Mouse (Mus musculus) hindbrain, embryonic 15.5 days (tissue): ENCODE measurements around the gene Yy1. TPM values are rescaled to one million over a fixed set of nuclear protein-coding genes. Genes with fewer than 3 reads are reported as not detected.
A peak's percentile ranks its signal among the peaks of the same experiment; 100 is the strongest.

Experiments used
- ATAC-seq: fragments of 200-750 bp; cut with Nextera tagmentation; 2 replicates; pipeline ENCODE4 v1.8.0; 2017; ENCODE audit warnings: low read depth, moderate number of reproducible peaks, moderate TSS enrichment; ENCODE audit not compliant: low FRiP score
- H3K27ac ChIP-seq: fragments of 300-500 bp; sonication (generic); replicated peaks from 2 replicates; pipeline ENCODE4 v1.5.1; 2015; ENCODE audit warnings: mild to moderate bottlenecking, inconsistent platforms
- H3K27me3 ChIP-seq: fragments of 300-500 bp; sonication (generic); 2 replicates; pipeline ENCODE4 v1.6.1; 2015; ENCODE audit warnings: control low read depth, inconsistent platforms
- H3K36me3 ChIP-seq: fragments of 300-500 bp; sonication (generic); 2 replicates; pipeline ENCODE4 v1.6.1; 2015; ENCODE audit warnings: control low read depth, inconsistent platforms
- H3K4me1 ChIP-seq: fragments of 300-500 bp; sonication (generic); replicated peaks from 2 replicates; pipeline ENCODE4 v1.6.1; 2015; ENCODE audit warnings: control low read depth, inconsistent platforms
- H3K4me2 ChIP-seq: fragments of 300-500 bp; sonication (generic); 2 replicates; pipeline ENCODE4 v1.6.1; 2015; ENCODE audit warnings: moderate library complexity, mild to moderate bottlenecking, inconsistent platforms
- H3K4me3 ChIP-seq: fragments of 300-500 bp; sonication (generic); 2 replicates; pipeline ENCODE4 v1.5.1; 2015; ENCODE audit warnings: mild to moderate bottlenecking, inconsistent platforms
- H3K9ac ChIP-seq: fragments of 300-500 bp; sonication (generic); 2 replicates; pipeline ENCODE4 v1.6.1; 2015; ENCODE audit warnings: inconsistent platforms
- H3K9me3 ChIP-seq: fragments of 300-500 bp; sonication (generic); 2 replicates; pipeline ENCODE4 v1.6.1; 2016; ENCODE audit warnings: control low read depth, inconsistent platforms
- WGBS: fragments of 180-500 bp; shearing (Covaris S2); methylation state at CpG from one replicate; pipeline ENCODE4 v1.1.7; 2015; 5-methylcytosine and 5-hydroxymethylcytosine counted together
- microRNA counts: library from miRNA; unstranded; fragments of <30 nt; microRNA quantifications from one replicate; lab custom pipeline; 2016
- microRNA-seq: library from miRNA; unstranded; fragments of <30 nt; microRNA quantifications from one replicate; pipeline ENCODE4, GENCODE M21; 2016
- polyA plus RNA-seq: library from polyadenylated mRNA; unstranded; fragments of >200 nt; fragmentation: Nextera tagmentation; extraction: Ambion mirVana; gene quantifications from 2 replicates; pipeline ENCODE4 v1.2.1, GENCODE M21; 2015

Yy1 gene
- polyA plus RNA-seq, 1 experiment from 2014 or later: 15.1 TPM

GRCm38 (mm10) chr12:108850129-108850528, 57.4 kb downstream of the Yy1 start:
- Histone ChIP-seq H3K9me3 (no peaks in the 10 kb centered on the region), H3K36me3 (no peaks in the 10 kb centered on the region), H3K4me1 (peaks cover 9% of the 10 kb centered on the region), H3K27ac (no peak overlapping the region), H3K4me3 (no peak overlapping the region), H3K4me2 (no peak overlapping the region), H3K9ac (no peak overlapping the region), H3K27me3 (no peaks in the 10 kb centered on the region)
- ATAC-seq: no peak
- 58% methylated on average over 8 of the region's 8 CpGs for WGBS

- WGBS: 84% methylated on average over 8 of the region's 8 CpGs
- peaks cover 9% of the 10 kb centered on the region for H3K4me1 ChIP-seq
- no peaks in the 10 kb centered on the region for H3K36me3 ChIP-seq
- no peak overlapping the region for H3K4me3 ChIP-seq
- H3K9me3 ChIP-seq: no peaks in the 10 kb centered on the region
- no peak for ATAC-seq
- no peak overlapping the region for H3K4me2 ChIP-seq
- no peak overlapping the region for H3K9ac ChIP-seq
- no peak overlapping the region for H3K27ac ChIP-seq
- no peaks in the 10 kb centered on the region for H3K27me3 ChIP-seq
These were observed 58.1 kb downstream of the Yy1 start for GRCm38 (mm10) chr12:108850886-108851285.

GRCm38 (mm10) chr12:108852822-108853221, 60.0 kb downstream of the Yy1 start:
- H3K36me3 ChIP-seq: no peaks in the 10 kb centered on the region
- peaks cover 9% of the 10 kb centered on the region for H3K4me1 ChIP-seq
- no peaks in the 10 kb centered on the region for H3K9me3 ChIP-seq
- 93% methylated on average over 8 of the region's 8 CpGs for WGBS
- ATAC-seq: no peak
- no peaks in the 10 kb centered on the region for H3K27me3 ChIP-seq
- no peak overlapping the region for H3K4me3 ChIP-seq
- H3K27ac ChIP-seq: no peak overlapping the region
- H3K9ac ChIP-seq: no peak overlapping the region
- H3K4me2 ChIP-seq: no peak overlapping the region

GRCm38 (mm10) chr12:108855081-108855480, 62.3 kb downstream of the Yy1 start:
- peaks cover 4% of the 10 kb centered on the region; the same call in 1 of the 2 replicates for H3K36me3 ChIP-seq
- no peak for ATAC-seq
- no peaks in the 10 kb centered on the region for H3K27me3 ChIP-seq
- 93% methylated on average over 10 of the region's 10 CpGs for WGBS
- H3K9ac ChIP-seq: no peak overlapping the region
- H3K4me2 ChIP-seq: no peak overlapping the region
- peaks cover 8% of the 10 kb centered on the region for H3K4me1 ChIP-seq
- H3K9me3 ChIP-seq: no peaks in the 10 kb centered on the region
- H3K4me3 ChIP-seq: no peak overlapping the region
- H3K27ac ChIP-seq: no peak overlapping the region

- Histone ChIP-seq H3K4me2 (no peak overlapping the region), H3K27ac (no peak overlapping the region), H3K9ac (no peak overlapping the region), H3K4me1 (no peaks in the 10 kb centered on the region), H3K27me3 (no peaks in the 10 kb centered on the region), H3K9me3 (no peaks in the 10 kb centered on the region), H3K36me3 (peaks cover 5% of the 10 kb centered on the region; the same call in 1 of the 2 replicates), H3K4me3 (no peak overlapping the region)
- WGBS: 78% methylated on average over 8 of the region's 8 CpGs
- no peak for ATAC-seq
These were observed 63.4 kb downstream of the Yy1 start for GRCm38 (mm10) chr12:108856186-108856585.

GRCm38 (mm10) chr12:108857109-108857508, 64.3 kb downstream of the Yy1 start:
- 90% methylated on average over 7 of the region's 7 CpGs for WGBS
- no peak overlapping the region for H3K4me3 ChIP-seq
- H3K27ac ChIP-seq: no peak overlapping the region
- ATAC-seq: no peak
- H3K36me3 ChIP-seq: peaks cover 11% of the 10 kb centered on the region
- no peaks in the 10 kb centered on the region for H3K4me1 ChIP-seq
- no peaks in the 10 kb centered on the region for H3K27me3 ChIP-seq
- no peak overlapping the region for H3K4me2 ChIP-seq
- no peak overlapping the region for H3K9ac ChIP-seq
- no peaks in the 10 kb centered on the region for H3K9me3 ChIP-seq

GRCm38 (mm10) chr12:108857589-108858184, 64.9 kb downstream of the Yy1 start:
- WGBS: 84% methylated on average over 7 of the region's 7 CpGs
- H3K9me3 ChIP-seq: no peaks in the 10 kb centered on the region
- no peak overlapping the region for H3K4me3 ChIP-seq
- H3K9ac ChIP-seq: no peak overlapping the region
- H3K36me3 ChIP-seq: peaks cover 16% of the 10 kb centered on the region
- no peaks in the 10 kb centered on the region for H3K27me3 ChIP-seq
- no peak overlapping the region for H3K27ac ChIP-seq
- no peak for ATAC-seq
- H3K4me1 ChIP-seq: no peaks in the 10 kb centered on the region
- H3K4me2 ChIP-seq: no peak overlapping the region

GRCm38 (mm10) chr12:108858486-108858885, 65.7 kb downstream of the Yy1 start:
- H3K4me1 ChIP-seq: no peaks in the 10 kb centered on the region
- no peaks in the 10 kb centered on the region for H3K27me3 ChIP-seq
- H3K9me3 ChIP-seq: no peaks in the 10 kb centered on the region
- no peak overlapping the region for H3K4me3 ChIP-seq
- ATAC-seq: no peak
- WGBS: 91% methylated on average over 5 of the region's 5 CpGs
- no peak overlapping the region for H3K4me2 ChIP-seq
- no peak overlapping the region for H3K9ac ChIP-seq
- no peak overlapping the region for H3K27ac ChIP-seq
- H3K36me3 ChIP-seq: peaks cover 21% of the 10 kb centered on the region

- no peak for ATAC-seq
- peaks cover 77% of the 10 kb centered on the region for H3K36me3 ChIP-seq
- H3K9me3 ChIP-seq: no peaks in the 10 kb centered on the region
- no peak overlapping the region for H3K27ac ChIP-seq
- no peaks in the 10 kb centered on the region for H3K4me1 ChIP-seq
- WGBS: 92% methylated on average over 6 of the region's 6 CpGs
- H3K27me3 ChIP-seq: no peaks in the 10 kb centered on the region
- no peak overlapping the region for H3K9ac ChIP-seq
- no peak overlapping the region for H3K4me3 ChIP-seq
- no peak overlapping the region for H3K4me2 ChIP-seq
These were observed 72.3 kb downstream of the Yy1 start for GRCm38 (mm10) chr12:108865007-108865494.

- Histone ChIP-seq H3K4me2 (no peak overlapping the region), H3K27ac (no peak overlapping the region), H3K9me3 (no peaks in the 10 kb centered on the region), H3K27me3 (no peaks in the 10 kb centered on the region), H3K9ac (no peak overlapping the region), H3K36me3 (peaks cover 84% of the 10 kb centered on the region), H3K4me3 (no peak overlapping the region), H3K4me1 (no peaks in the 10 kb centered on the region)
- 77% methylated on average over 2 of the region's 2 CpGs for WGBS
- no peak for ATAC-seq
These were observed 76.8 kb downstream of the Yy1 start for GRCm38 (mm10) chr12:108869575-108869974.

MicroRNAs encoded within 50 kb of the gene (microRNA counts, 519-probe panel; counts per million panel counts)
- microRNA mmu-miR-345-3p (lab: Ali Mortazavi, UCI) (not detected), microRNA mmu-miR-345-5p (lab: Ali Mortazavi, UCI) (2,550 counts per million, percentile 42 among the panel's probes with 10 or more counts)

Small RNA genes lying within 50 kb of the gene (microRNA-seq; reads per million reads assigned to microRNA genes)
- 83.5 reads per million, percentile 49 among the genes with 10 or more reads in this experiment for gene Mir345

Other genes starting within 250 kb of the Yy1 start
- 227 and 250 TPM in 2 replicates for gene Evl, start 238.3 kb upstream of the Yy1 start, polyA plus RNA-seq
- gene Degs2, start 90.7 kb upstream of the Yy1 start, polyA plus RNA-seq: 2.4 and 3.2 TPM in 2 replicates
- gene Slc25a29, start 42.9 kb downstream of the Yy1 start, polyA plus RNA-seq: 19.0 and 20.7 TPM in 2 replicates
- 6.6 and 7.4 TPM in 2 replicates for gene Slc25a47, start 43.1 kb downstream of the Yy1 start, polyA plus RNA-seq
- 4.6 and 6.0 TPM in 2 replicates for gene Wdr25, start 100.7 kb downstream of the Yy1 start, polyA plus RNA-seq
- gene Wars, start 101.2 kb downstream of the Yy1 start, polyA plus RNA-seq: 101 and 105 TPM in 2 replicates